Mouse (Mus musculus) limb, embryonic 12.5 days (tissue): Measurements from ENCODE around the gene Acrbp. TPM values are rescaled to one million over a fixed set of nuclear protein-coding genes. Genes with fewer than 3 reads are reported as not detected.

ENCODE experiments used
- ATAC-seq: fragments of 200-750 bp; cut with Nextera tagmentation; 2 replicates; pipeline ENCODE4 v1.8.0; 2017; ENCODE audit warnings: low read depth, moderate TSS enrichment; ENCODE audit not compliant: insufficient number of reproducible peaks, insufficient read depth, low FRiP score, low TSS enrichment
- H3K27ac ChIP-seq: fragments of 300-500 bp; sonication (generic); 2 replicates; pipeline ENCODE4 v1.5.1; 2016; ENCODE audit warnings: mild to moderate bottlenecking, moderate library complexity
- H3K27me3 ChIP-seq: fragments of 300-500 bp; sonication (generic); 2 replicates; pipeline ENCODE4 v1.6.1; 2016; ENCODE audit warnings: mild to moderate bottlenecking, moderate library complexity
- H3K36me3 ChIP-seq: fragments of 300-500 bp; sonication (generic); 2 replicates; pipeline ENCODE4 v1.6.1; 2016; ENCODE audit warnings: mild to moderate bottlenecking, moderate library complexity
- H3K4me1 ChIP-seq: fragments of 300-500 bp; sonication (generic); replicated peaks from 2 replicates; pipeline ENCODE4 v1.6.1; 2016
- H3K4me2 ChIP-seq: fragments of 300-500 bp; sonication (generic); 2 replicates; pipeline ENCODE4 v1.6.1; 2016; ENCODE audit warnings: mild to moderate bottlenecking, moderate library complexity
- H3K4me3 ChIP-seq: fragments of 300-500 bp; sonication (generic); replicated peaks from 2 replicates; pipeline ENCODE4 v1.5.1; 2016; ENCODE audit warnings: mild to moderate bottlenecking
- H3K9ac ChIP-seq: fragments of 300-500 bp; sonication (generic); replicated peaks from 2 replicates; pipeline ENCODE4 v1.6.1; 2016; ENCODE audit warnings: mild to moderate bottlenecking, moderate library complexity
- H3K9me3 ChIP-seq: fragments of 300-500 bp; sonication (generic); 2 replicates; pipeline ENCODE4 v1.6.1; 2016; ENCODE audit warnings: mild to moderate bottlenecking, moderate library complexity
- WGBS: fragments of 180-500 bp; shearing (Covaris S2); methylation state at CpG from one replicate; pipeline ENCODE4 v1.1.7; 2016; 5-methylcytosine and 5-hydroxymethylcytosine counted together
- microRNA-seq: library from miRNA; unstranded; fragments of <30 nt; microRNA quantifications from one replicate; pipeline ENCODE4, GENCODE M21; 2017
- polyA plus RNA-seq: library from polyadenylated mRNA; unstranded; fragments of >200 nt; fragmentation: Nextera tagmentation; extraction: Ambion mirVana; gene quantifications from 2 replicates; pipeline ENCODE4 v1.2.1, GENCODE M21; 2016

Acrbp gene
- polyA plus RNA-seq, 1 experiment from 2014 or later = 17.6 TPM

DNA sequence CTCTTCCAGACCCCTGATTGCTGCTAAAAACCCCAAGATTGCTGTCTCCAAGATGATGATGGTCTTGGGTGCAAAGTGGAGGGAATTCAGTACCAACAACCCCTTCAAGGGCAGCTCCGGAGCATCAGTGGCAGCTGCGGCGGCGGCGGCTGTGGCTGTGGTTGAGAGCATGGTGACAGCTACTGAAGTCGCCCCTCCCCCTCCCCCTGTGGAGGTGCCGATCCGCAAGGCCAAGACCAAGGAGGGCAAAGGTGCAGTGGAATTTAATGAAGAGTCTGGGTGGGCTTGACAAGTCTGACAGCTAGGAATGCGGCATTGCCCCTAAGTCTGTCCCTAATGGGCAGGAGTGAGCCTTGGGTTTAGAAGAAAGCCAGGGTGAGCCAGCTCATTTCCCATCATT lies 52.0 kb downstream of the Acrbp start:
- H3K4me1 ChIP-seq = peaks cover 35% of the 10 kb centered on the region
- peaks cover 81% of the 10 kb centered on the region for H3K36me3 ChIP-seq
- H3K4me3 ChIP-seq = no peak overlapping the region
- H3K27me3 ChIP-seq = no peaks in the 10 kb centered on the region
- no peak overlapping the region for H3K27ac ChIP-seq
- no peak overlapping the region for H3K9ac ChIP-seq
- WGBS = 78% methylated on average over 9 of the region's 9 CpGs
- H3K4me2 ChIP-seq = no peak overlapping the region
- no peak for ATAC-seq
- no peaks in the 10 kb centered on the region for H3K9me3 ChIP-seq

DNA sequence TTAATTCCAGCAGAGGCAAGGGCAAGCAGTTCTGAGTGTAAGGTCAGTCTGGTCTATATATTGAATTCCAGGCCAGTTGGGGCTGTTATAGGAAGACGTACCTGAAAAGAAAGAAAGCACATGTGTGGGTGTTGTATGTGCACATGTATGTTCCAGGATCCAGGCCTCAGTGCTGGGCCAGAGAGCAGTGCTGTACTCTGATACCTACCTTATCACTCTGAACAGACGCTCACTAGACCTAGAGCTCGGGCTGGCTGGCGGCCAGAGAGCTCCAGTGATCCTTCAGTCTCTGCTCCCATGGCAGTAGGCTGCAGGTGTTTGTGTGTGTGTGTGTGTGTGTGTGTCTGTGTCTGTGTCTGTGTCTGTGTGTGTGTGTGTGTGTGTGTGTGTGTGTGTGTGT lies 54.7 kb downstream of the Acrbp start:
- Histone ChIP-seq H3K27ac (no peak overlapping the region), H3K36me3 (peaks cover 95% of the 10 kb centered on the region), H3K9ac (no peak overlapping the region), H3K4me1 (peaks cover 16% of the 10 kb centered on the region), H3K9me3 (no peaks in the 10 kb centered on the region), H3K4me3 (no peak overlapping the region), H3K4me2 (no peak overlapping the region), H3K27me3 (no peaks in the 10 kb centered on the region)
- no peak for ATAC-seq
- WGBS = 96% methylated on average over 4 of the region's 4 CpGs

DNA sequence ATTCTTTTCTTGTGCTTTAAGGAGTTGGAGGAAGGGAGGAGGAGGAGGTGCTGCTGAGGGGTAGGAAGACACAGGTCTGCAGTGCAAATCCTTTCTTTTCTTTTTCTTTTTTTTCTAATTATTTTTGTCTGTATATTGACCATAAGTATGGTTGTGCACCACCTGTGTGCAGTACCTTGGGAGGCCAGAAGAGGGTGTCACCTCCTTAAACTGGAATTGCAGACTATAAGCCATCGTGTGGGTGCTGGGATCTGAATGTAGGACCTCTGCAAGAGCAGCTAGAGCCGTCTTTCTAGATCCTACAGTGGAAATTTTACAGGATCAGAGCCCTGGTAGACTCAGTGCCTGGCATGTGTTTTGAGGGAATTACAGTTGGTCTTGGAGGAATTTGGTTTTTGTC lies 58.2 kb downstream of the Acrbp start:
- H3K27ac ChIP-seq = no peak overlapping the region
- no peaks in the 10 kb centered on the region for H3K4me1 ChIP-seq
- WGBS = 93% methylated on average over 2 of the region's 2 CpGs
- H3K4me3 ChIP-seq = no peak overlapping the region
- no peak overlapping the region for H3K4me2 ChIP-seq
- H3K27me3 ChIP-seq = no peaks in the 10 kb centered on the region
- no peaks in the 10 kb centered on the region for H3K9me3 ChIP-seq
- H3K9ac ChIP-seq = no peak overlapping the region
- no peak for ATAC-seq
- H3K36me3 ChIP-seq = peaks cover 95% of the 10 kb centered on the region

DNA sequence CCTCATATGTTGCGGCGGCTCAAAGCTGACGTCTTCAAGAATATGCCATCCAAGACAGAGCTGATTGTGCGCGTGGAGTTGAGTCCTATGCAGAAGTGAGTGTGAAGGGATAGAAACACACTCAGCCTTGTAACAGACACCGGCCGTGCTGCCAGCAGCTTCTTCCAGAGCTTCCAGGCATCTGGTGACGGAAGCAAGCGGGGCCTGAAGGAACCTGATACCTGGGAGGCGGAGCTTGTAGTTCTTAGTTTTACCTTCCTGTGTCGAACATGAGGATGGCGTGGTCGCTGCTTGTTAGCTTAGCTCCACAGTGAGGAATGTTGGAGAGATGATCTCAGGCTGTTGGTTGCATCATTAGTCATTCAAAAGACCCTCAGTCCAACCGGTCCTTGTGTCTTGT lies 59.9 kb downstream of the Acrbp start:
- Histone ChIP-seq H3K27ac (no peak overlapping the region), H3K4me1 (no peaks in the 10 kb centered on the region), H3K4me2 (no peak overlapping the region), H3K27me3 (no peaks in the 10 kb centered on the region), H3K4me3 (no peak overlapping the region), H3K9me3 (no peaks in the 10 kb centered on the region), H3K9ac (no peak overlapping the region), H3K36me3 (peaks cover 100% of the 10 kb centered on the region)
- no peak for ATAC-seq
- 81% methylated on average over 14 of the region's 14 CpGs for WGBS

DNA sequence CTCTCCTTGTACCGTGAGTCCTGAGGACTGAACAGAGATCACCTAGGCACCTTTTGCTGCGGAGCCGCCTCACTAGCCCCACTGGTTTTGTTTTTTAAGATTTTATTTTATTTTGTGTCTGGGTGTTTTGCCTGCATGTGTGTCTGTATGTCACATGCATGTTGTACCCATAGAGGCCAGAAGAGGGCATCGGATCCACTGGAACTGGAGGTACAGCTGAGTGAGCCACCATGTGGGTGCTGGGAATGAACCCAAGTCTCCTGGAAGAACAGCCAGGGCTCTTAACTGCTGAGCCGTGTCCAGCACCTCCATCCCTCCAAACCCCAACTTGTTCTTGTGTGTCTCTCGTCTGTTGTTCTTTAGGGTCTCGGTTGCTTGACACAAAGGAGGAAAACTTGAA lies 61.4 kb downstream of the Acrbp start:
- no peak for ATAC-seq
- WGBS = 90% methylated on average over 7 of the region's 7 CpGs
- Histone ChIP-seq H3K36me3 (peaks cover 98% of the 10 kb centered on the region), H3K4me1 (no peaks in the 10 kb centered on the region), H3K9me3 (no peaks in the 10 kb centered on the region), H3K4me3 (no peak overlapping the region), H3K4me2 (no peak overlapping the region), H3K27ac (no peak overlapping the region), H3K9ac (no peak overlapping the region), H3K27me3 (no peaks in the 10 kb centered on the region)

DNA sequence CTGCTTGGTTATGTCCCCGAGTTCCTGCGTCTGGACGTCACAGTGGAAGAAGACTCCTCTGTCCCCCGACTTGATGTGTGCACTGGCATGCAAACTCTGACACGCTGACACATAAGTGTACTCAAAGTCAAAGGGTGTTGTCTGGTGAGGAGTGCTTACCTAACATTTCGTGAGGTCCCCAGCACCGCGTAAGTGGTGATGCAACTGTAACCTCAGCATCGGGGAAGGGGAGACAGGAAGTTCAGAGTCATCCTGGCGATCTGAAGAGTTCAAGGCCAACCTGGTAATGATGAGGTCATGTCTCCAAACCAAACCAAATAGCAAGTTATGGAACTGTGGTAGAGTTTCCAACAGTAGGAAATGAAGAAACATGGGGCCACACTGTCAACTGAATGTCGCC lies 63.1 kb downstream of the Acrbp start:
- no peaks in the 10 kb centered on the region for H3K27me3 ChIP-seq
- no peak overlapping the region for H3K27ac ChIP-seq
- no peak overlapping the region for H3K9ac ChIP-seq
- H3K4me2 ChIP-seq = no peak overlapping the region
- H3K4me3 ChIP-seq = no peak overlapping the region
- 93% methylated on average over 11 of the region's 11 CpGs for WGBS
- H3K36me3 ChIP-seq = peaks cover 98% of the 10 kb centered on the region
- ATAC-seq = no peak
- no peaks in the 10 kb centered on the region for H3K4me1 ChIP-seq
- H3K9me3 ChIP-seq = no peaks in the 10 kb centered on the region

Small RNAs within 50 kb of the gene (microRNA-seq; reads per million reads assigned to microRNA genes)
- not detected for gene Mir7045

Other genes with a start within 250 kb of the Acrbp start
- 8.7 and 9.1 TPM in 2 replicates for gene Spsb2, start 241.0 kb upstream of the Acrbp start, polyA plus RNA-seq
- gene Tpi1, start 235.4 kb upstream of the Acrbp start, polyA plus RNA-seq = 714 and 740 TPM in 2 replicates
- 191 and 196 TPM in 2 replicates for gene Usp5, start 220.2 kb upstream of the Acrbp start, polyA plus RNA-seq
- 200 and 202 TPM in 2 replicates for gene Cdca3, start 220.1 kb upstream of the Acrbp start, polyA plus RNA-seq
- gene Gnb3, start 209.4 kb upstream of the Acrbp start, polyA plus RNA-seq = 0.81 and 1.0 TPM in 2 replicates
- 59.8 and 61.4 TPM in 2 replicates for gene P3h3, start 191.9 kb upstream of the Acrbp start, polyA plus RNA-seq
- gene Gpr162, start 185.7 kb upstream of the Acrbp start, polyA plus RNA-seq = 2.5 and 2.7 TPM in 2 replicates
- 0.15 TPM in 1 of 2 replicates, not detected in the other for gene Cd4, start 161.5 kb upstream of the Acrbp start, polyA plus RNA-seq
- 2.2 TPM in 2 replicates for gene Lag3, start 138.0 kb upstream of the Acrbp start, polyA plus RNA-seq
- 325 and 346 TPM in 2 replicates for gene Ptms, start 129.6 kb upstream of the Acrbp start, polyA plus RNA-seq
- 401 and 407 TPM in 2 replicates for gene Mlf2, start 118.3 kb upstream of the Acrbp start, polyA plus RNA-seq
- 114 and 124 TPM in 2 replicates for gene Cops7a, start 84.2 kb upstream of the Acrbp start, polyA plus RNA-seq
- 5.0 and 5.8 TPM in 2 replicates for gene Pianp, start 53.0 kb upstream of the Acrbp start, polyA plus RNA-seq
- 18.5 and 24.7 TPM in 2 replicates for gene Zfp384, start 40.5 kb upstream of the Acrbp start, polyA plus RNA-seq
- gene Ing4, start 9.9 kb upstream of the Acrbp start, polyA plus RNA-seq = 170 and 177 TPM in 2 replicates
- gene Lpar5, start 18.2 kb downstream of the Acrbp start, polyA plus RNA-seq = 0.18 and 0.20 TPM in 2 replicates
- 106 and 109 TPM in 2 replicates for gene Chd4, start 46.3 kb downstream of the Acrbp start, polyA plus RNA-seq
- gene Nop2, start 82.2 kb downstream of the Acrbp start, polyA plus RNA-seq = 65.8 and 72.6 TPM in 2 replicates
- gene Iffo1, start 95.6 kb downstream of the Acrbp start, polyA plus RNA-seq = 24.6 and 27.1 TPM in 2 replicates
- 2,206 and 2,264 TPM in 2 replicates for gene Gapdh, start 116.8 kb downstream of the Acrbp start, polyA plus RNA-seq
- 224 and 227 TPM in 2 replicates for gene Ncapd2, start 142.0 kb downstream of the Acrbp start, polyA plus RNA-seq
- gene Mrpl51, start 142.1 kb downstream of the Acrbp start, polyA plus RNA-seq = 209 and 210 TPM in 2 replicates
- gene Vamp1, start 165.9 kb downstream of the Acrbp start, polyA plus RNA-seq = 6.3 and 7.4 TPM in 2 replicates
- gene Tapbpl, start 182.2 kb downstream of the Acrbp start, polyA plus RNA-seq = 2.0 and 2.8 TPM in 2 replicates
- gene Cd27, start 187.3 kb downstream of the Acrbp start, polyA plus RNA-seq = 2.8 and 3.0 TPM in 2 replicates
- 0.56 and 0.60 TPM in 2 replicates for gene Tuba3a, start 236.4 kb downstream of the Acrbp start, polyA plus RNA-seq